Mouse (Mus musculus) adipocyte (in vitro differentiated cells): Measurements from ENCODE around the gene 2510009E07Rik.
"Not testable (repeated sequence)": the region's sequence is repeated elsewhere in the genome, so short reads cannot be mapped to it uniquely, and the experiment has no call there.

Source experiments
- DNase-seq: peaks from one replicate; pipeline ENCODE4 v3.0.0-alpha.2; 2016; ENCODE audit warnings: low spot score

2510009E07Rik gene

GRCm38 (mm10) chr16:21676791-21677190 is 17.7 kb downstream of the 2510009E07Rik start:
- DNase-seq: no peak

- peak; percentile 27 for DNase-seq
Measured at GRCm38 (mm10) chr16:21673651-21674050, 20.8 kb downstream of the 2510009E07Rik start.

GRCm38 (mm10) chr16:21673046-21673445 is 21.4 kb downstream of the 2510009E07Rik start:
- DNase-seq: not testable (repeated sequence)

- no peak for DNase-seq
Measured at GRCm38 (mm10) chr16:21671878-21672277, 22.6 kb downstream of the 2510009E07Rik start.

GRCm38 (mm10) chr16:21665423-21665986 is 29.0 kb downstream of the 2510009E07Rik start:
- no peak for DNase-seq

GRCm38 (mm10) chr16:21664633-21665363 is 29.7 kb downstream of the 2510009E07Rik start:
- DNase-seq: no peak

GRCm38 (mm10) chr16:21655961-21656360 is 38.5 kb downstream of the 2510009E07Rik start:
- no peak for DNase-seq

GRCm38 (mm10) chr16:21655291-21655690 is 39.2 kb downstream of the 2510009E07Rik start:
- no peak for DNase-seq

GRCm38 (mm10) chr16:21654384-21654783 is 40.1 kb downstream of the 2510009E07Rik start:
- DNase-seq: no peak

- DNase-seq: no peak
Measured at GRCm38 (mm10) chr16:21653151-21653550, 41.3 kb downstream of the 2510009E07Rik start.

- DNase-seq: no peak
Measured at GRCm38 (mm10) chr16:21651161-21651560, 43.3 kb downstream of the 2510009E07Rik start.

- no peak for DNase-seq
Measured at GRCm38 (mm10) chr16:21650289-21650688, 44.2 kb downstream of the 2510009E07Rik start.

- no peak for DNase-seq
Measured at GRCm38 (mm10) chr16:21648800-21649199, 45.7 kb downstream of the 2510009E07Rik start.

- no peak for DNase-seq
Measured at GRCm38 (mm10) chr16:21646496-21646895, 48.0 kb downstream of the 2510009E07Rik start.

GRCm38 (mm10) chr16:21645915-21646314 is 48.5 kb downstream of the 2510009E07Rik start:
- peak; percentile 85 for DNase-seq

- DNase-seq: no peak
Measured at GRCm38 (mm10) chr16:21644574-21644973, 49.9 kb downstream of the 2510009E07Rik start.

GRCm38 (mm10) chr16:21644066-21644561 is 50.4 kb downstream of the 2510009E07Rik start:
- no peak for DNase-seq

- peak; percentile 16 for DNase-seq
Measured at GRCm38 (mm10) chr16:21643621-21644041, 50.8 kb downstream of the 2510009E07Rik start.

GRCm38 (mm10) chr16:21642906-21643305 is 51.6 kb downstream of the 2510009E07Rik start:
- DNase-seq: no peak

GRCm38 (mm10) chr16:21641944-21642343 is 52.5 kb downstream of the 2510009E07Rik start:
- DNase-seq: no peak

GRCm38 (mm10) chr16:21640766-21641499 is 53.5 kb downstream of the 2510009E07Rik start:
- DNase-seq: no peak

GRCm38 (mm10) chr16:21637201-21637819 is 57.2 kb downstream of the 2510009E07Rik start:
- DNase-seq: peak; percentile 76
